Mouse (Mus musculus) lung, adult 18-20 months (tissue): Measurements from ENCODE around the gene Pask.
"Not testable (repeated sequence)": the region's sequence is repeated elsewhere in the genome, so short reads cannot be mapped to it uniquely, and the experiment has no call there.

Source experiments
- DNase-seq, 2 experiments: peaks; one replicate each; pipeline ENCODE4 v3.0.0; 2022; ENCODE audit warnings: mixed read lengths in 2 of 2

Gene Pask

GRCm38 (mm10) chr1:93342648-93343503 is at the start of gene Pask, which contains the start of gene Ppp1r7:
TSS of gene Pask (minus strand) at chr1:93343482.
TSS of gene Ppp1r7 (plus strand) at chr1:93342854.
- peak; percentile 96 for DNase-seq

GRCm38 (mm10) chr1:93388906-93389305 is 45.6 kb upstream of the Pask start:
- no peak for DNase-seq

GRCm38 (mm10) chr1:93387198-93387597 is 43.9 kb upstream of the Pask start:
- DNase-seq, result no peak

GRCm38 (mm10) chr1:93379117-93379516 is 35.8 kb upstream of the Pask start:
- DNase-seq, result no peak

- no peak for DNase-seq
Observed at GRCm38 (mm10) chr1:93377307-93377706, 34.0 kb upstream of the Pask start.

GRCm38 (mm10) chr1:93373665-93374064 is 30.4 kb upstream of the Pask start, which contains the start of gene Ano7:
TSS of gene Ano7 (plus strand) at chr1:93373930.
- DNase-seq, result no peak

- no peak for DNase-seq
Observed at GRCm38 (mm10) chr1:93365641-93366040, 22.4 kb upstream of the Pask start.

GRCm38 (mm10) chr1:93362661-93363060 is 19.4 kb upstream of the Pask start:
- DNase-seq, result no peak

- no peak for DNase-seq
Observed at GRCm38 (mm10) chr1:93352724-93353123, 9.4 kb upstream of the Pask start.

GRCm38 (mm10) chr1:93349701-93350100 is 6.4 kb upstream of the Pask start:
- no peak for DNase-seq

- no peak for DNase-seq
Observed at GRCm38 (mm10) chr1:93347176-93347575, 3.9 kb upstream of the Pask start.

GRCm38 (mm10) chr1:93343504-93344047 is 294 bp upstream of the Pask start:
- DNase-seq, result peak; percentile 95

- no peak for DNase-seq
Observed at GRCm38 (mm10) chr1:93334621-93335020, 8.7 kb downstream of the Pask start.

GRCm38 (mm10) chr1:93326446-93326845 is 16.8 kb downstream of the Pask start:
- DNase-seq, result no peak

- DNase-seq, result no peak
Observed at GRCm38 (mm10) chr1:93323973-93324372, 19.3 kb downstream of the Pask start.

GRCm38 (mm10) chr1:93305581-93306337 is 37.5 kb downstream of the Pask start, which contains the start of gene Mterf4:
TSS of gene Mterf4 (minus strand) at chr1:93305915.
- peak; percentile 82 to 84 for DNase-seq

GRCm38 (mm10) chr1:93300578-93300977 is 42.7 kb downstream of the Pask start:
- DNase-seq, result peak in 1 of 2 experiments; percentile 20

GRCm38 (mm10) chr1:93299791-93300190 is 43.5 kb downstream of the Pask start:
- peak; percentile 36 to 58 for DNase-seq

GRCm38 (mm10) chr1:93294491-93294890 is 48.8 kb downstream of the Pask start:
- DNase-seq, result not testable (repeated sequence)

- no peak for DNase-seq
Observed at GRCm38 (mm10) chr1:93292006-93292405, 51.3 kb downstream of the Pask start.

GRCm38 (mm10) chr1:93291591-93291990 is 51.7 kb downstream of the Pask start:
- no peak for DNase-seq

- no peak for DNase-seq
Observed at GRCm38 (mm10) chr1:93290956-93291355, 52.3 kb downstream of the Pask start.

GRCm38 (mm10) chr1:93289678-93290214 is 53.5 kb downstream of the Pask start:
- DNase-seq, result no peak
